Mouse (Mus musculus): ENCODE results near the gene Glt6d1. TPM values are rescaled to one million over a fixed set of nuclear protein-coding genes. Genes with fewer than 3 reads are reported as not detected.

The Glt6d1 gene
- polyA plus RNA-seq, 1 experiment from 2014 or later = not detected

- H3K4me1 ChIP-seq = no peaks in the 10 kb centered on the region
- no peaks in the 10 kb centered on the region for H3K27me3 ChIP-seq
- WGBS = 24% methylated on average over 4 of the region's 4 CpGs
- H3K4me2 ChIP-seq (replicated peaks) = no peak overlapping the region
- H3K4me3 ChIP-seq (replicated peaks) = no peak overlapping the region
- no peak overlapping the region for H3K27ac ChIP-seq (replicated peaks)
- no peaks in the 10 kb centered on the region for H3K36me3 ChIP-seq
- H3K9me3 ChIP-seq (replicated peaks) = no peaks in the 10 kb centered on the region
- ATAC-seq (ENCODE audit: insufficient number of reproducible peaks, low FRiP score, low TSS enrichment, low read depth) = no peak
- H3K9ac ChIP-seq = no peak overlapping the region
Observed at GRCm38 (mm10) chr2:25758064-25758625, 57.5 kb downstream of the Glt6d1 start.

- Histone ChIP-seq H3K36me3 (no peaks in the 10 kb centered on the region), H3K4me1 (no peaks in the 10 kb centered on the region), H3K27ac (replicated peaks) (no peak overlapping the region), H3K9ac (no peak overlapping the region), H3K27me3 (no peaks in the 10 kb centered on the region), H3K4me3 (replicated peaks) (no peak overlapping the region), H3K4me2 (replicated peaks) (no peak overlapping the region), H3K9me3 (replicated peaks) (no peaks in the 10 kb centered on the region)
- no peak for ATAC-seq (ENCODE audit: insufficient number of reproducible peaks, low FRiP score, low TSS enrichment, low read depth)
- 96% methylated on average over 1 of the region's 1 CpGs for WGBS
Observed at GRCm38 (mm10) chr2:25754201-25754600, 61.4 kb downstream of the Glt6d1 start.

Other genes starting within 250 kb of the Glt6d1 start
- 3.3 and 4.9 TPM in 2 replicates for gene Mamdc4, start 241.0 kb downstream of the Glt6d1 start, polyA plus RNA-seq (2015; fragmentation: Nextera tagmentation; extraction: Ambion mirVana)
- 147 and 157 TPM in 2 replicates for gene Phpt1, start 240.6 kb downstream of the Glt6d1 start, polyA plus RNA-seq (2015; fragmentation: Nextera tagmentation; extraction: Ambion mirVana)
- gene Ajm1, start 234.1 kb downstream of the Glt6d1 start, polyA plus RNA-seq (2015; fragmentation: Nextera tagmentation; extraction: Ambion mirVana) = 0.60 and 0.63 TPM in 2 replicates
- 82.1 and 83.3 TPM in 2 replicates for gene Rabl6, start 207.3 kb downstream of the Glt6d1 start, polyA plus RNA-seq (2015; fragmentation: Nextera tagmentation; extraction: Ambion mirVana)
- gene Ccdc183, start 198.2 kb downstream of the Glt6d1 start, polyA plus RNA-seq (2015; fragmentation: Nextera tagmentation; extraction: Ambion mirVana) = 0.29 and 0.42 TPM in 2 replicates
- gene Tmem141, start 193.8 kb downstream of the Glt6d1 start, polyA plus RNA-seq (2015; fragmentation: Nextera tagmentation; extraction: Ambion mirVana) = 28.6 and 30.5 TPM in 2 replicates
- gene Fcna, start 187.8 kb downstream of the Glt6d1 start, polyA plus RNA-seq (2015; fragmentation: Nextera tagmentation; extraction: Ambion mirVana) = 2.8 and 3.5 TPM in 2 replicates
- not detected in 2 replicates for gene Lcn8, start 162.7 kb downstream of the Glt6d1 start, polyA plus RNA-seq (2015; fragmentation: Nextera tagmentation; extraction: Ambion mirVana)
- not detected in 2 replicates for gene Lcn5, start 157.9 kb downstream of the Glt6d1 start, polyA plus RNA-seq (2015; fragmentation: Nextera tagmentation; extraction: Ambion mirVana)
- gene Lcn6, start 139.1 kb downstream of the Glt6d1 start, polyA plus RNA-seq (2015; fragmentation: Nextera tagmentation; extraction: Ambion mirVana) = not detected in 2 replicates
- not detected in 2 replicates for gene Lcn10, start 133.1 kb downstream of the Glt6d1 start, polyA plus RNA-seq (2015; fragmentation: Nextera tagmentation; extraction: Ambion mirVana)
- not detected in 2 replicates for gene Obp2a, start 115.8 kb downstream of the Glt6d1 start, polyA plus RNA-seq (2015; fragmentation: Nextera tagmentation; extraction: Ambion mirVana)
- gene Bmyc, start 109.1 kb downstream of the Glt6d1 start, polyA plus RNA-seq (2015; fragmentation: Nextera tagmentation; extraction: Ambion mirVana) = 91.8 and 93.2 TPM in 2 replicates
- not detected in 2 replicates for gene Obp2b, start 78.8 kb downstream of the Glt6d1 start, polyA plus RNA-seq (2015; fragmentation: Nextera tagmentation; extraction: Ambion mirVana)
- not detected in 2 replicates for gene Lcn3, start 50.3 kb downstream of the Glt6d1 start, polyA plus RNA-seq (2015; fragmentation: Nextera tagmentation; extraction: Ambion mirVana)
- gene Lcn11, start 38.8 kb downstream of the Glt6d1 start, polyA plus RNA-seq (2015; fragmentation: Nextera tagmentation; extraction: Ambion mirVana) = not detected in 2 replicates
- gene Gm13539, start 33.6 kb downstream of the Glt6d1 start, polyA plus RNA-seq (2015; fragmentation: Nextera tagmentation; extraction: Ambion mirVana) = not detected in 2 replicates
- gene Lcn9, start 7.3 kb upstream of the Glt6d1 start, polyA plus RNA-seq (2015; fragmentation: Nextera tagmentation; extraction: Ambion mirVana) = not detected in 2 replicates
- not detected in 2 replicates for gene Sohlh1, start 31.4 kb upstream of the Glt6d1 start, polyA plus RNA-seq (2015; fragmentation: Nextera tagmentation; extraction: Ambion mirVana)
- gene Kcnt1, start 47.9 kb upstream of the Glt6d1 start, polyA plus RNA-seq (2015; fragmentation: Nextera tagmentation; extraction: Ambion mirVana) = 0.32 and 0.42 TPM in 2 replicates
- 15.1 and 19.5 TPM in 2 replicates for gene Camsap1, start 167.4 kb upstream of the Glt6d1 start, polyA plus RNA-seq (2015; fragmentation: Nextera tagmentation; extraction: Ambion mirVana)
- gene Ubac1, start 205.9 kb upstream of the Glt6d1 start, polyA plus RNA-seq (2015; fragmentation: Nextera tagmentation; extraction: Ambion mirVana) = 93.8 and 97.1 TPM in 2 replicates

All from embryonic facial prominence, embryonic 15.5 days (tissue).